8 mouse cellular contexts compared by ENCODE assay signal in the genomic region with DNA sequence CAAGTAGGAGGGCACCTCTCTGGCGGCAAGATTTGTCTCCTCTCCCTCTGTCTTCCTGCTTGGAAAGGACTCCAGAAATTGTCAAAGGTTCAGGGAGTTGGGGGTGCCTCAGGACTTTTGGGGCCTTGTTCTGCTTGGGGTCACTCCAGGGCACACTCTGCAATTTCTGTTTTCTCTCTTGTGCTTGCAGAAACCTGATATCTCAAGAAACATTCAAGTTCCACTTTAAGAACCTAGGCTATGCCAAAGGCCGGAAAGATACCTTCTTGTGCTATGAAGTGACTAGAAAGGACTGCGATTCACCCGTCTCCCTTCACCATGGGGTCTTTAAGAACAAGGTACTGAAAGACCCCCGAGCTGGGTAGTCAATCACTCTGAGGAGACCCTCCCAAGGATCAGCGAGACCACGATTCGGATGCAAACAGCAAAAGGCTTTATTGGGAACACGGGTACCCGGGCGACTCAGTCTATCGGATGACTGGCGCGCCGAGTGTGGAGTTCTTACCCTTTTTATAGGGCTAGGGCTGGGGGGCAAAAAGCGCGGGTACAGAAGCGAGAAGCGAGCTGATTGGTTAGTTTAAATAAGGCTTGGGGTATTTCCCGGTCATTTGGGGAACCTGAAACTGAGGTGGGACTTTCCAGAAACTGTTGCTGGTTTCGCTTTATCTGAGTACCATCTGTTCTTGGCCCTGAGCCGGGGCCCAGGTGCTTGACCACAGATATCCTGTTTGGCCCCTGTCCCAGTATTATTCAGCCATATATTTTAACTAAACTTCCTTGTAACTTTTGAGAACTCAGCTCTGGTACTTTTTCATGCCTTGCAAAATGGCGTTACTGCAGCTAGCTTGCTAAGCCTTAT. TPM values are rescaled to one million over a fixed set of nuclear protein-coding genes. Genes with fewer than 3 reads are reported as not detected.
DNase-seq lines count a peak whose midpoint lies in the region; ATAC-seq and TF ChIP-seq lines count a peak whose summit lies in the region.
"Not testable (repeated sequence)": the region's sequence is repeated elsewhere in the genome, so short reads cannot be mapped to it uniquely, and the experiment has no call there.

No protein-coding gene starts in this region.

- ATAC-seq in intestine, embryonic 16.5 days; limb, embryonic 15.5 days (ENCODE audit: insufficient number of reproducible peaks, low FRiP score, low TSS enrichment, low read depth); stomach, embryonic 16.5 days (ENCODE audit: insufficient read depth, low FRiP score): not testable (repeated sequence)
- ATAC-seq in megakaryocyte progenitor cell, adult 5-6 weeks (replicated peaks; ENCODE audit: poor library complexity) = 0 out of 2 replicates have a peak, but pooled peaks have one; percentile 3

- H3K9me3 ChIP-seq in intestine, embryonic 16.5 days (ENCODE audit: control insufficient read depth, low read length); limb, embryonic 15.5 days; stomach, embryonic 16.5 days (replicated peaks; ENCODE audit: control insufficient read depth, low read length): not testable (repeated sequence)

- not testable (repeated sequence) for H3K79me2 ChIP-seq in heart, adult 2 months (replicated peaks; ENCODE audit: control insufficient read depth, insufficient read depth, low read length)

- H3K4me1 ChIP-seq in bone marrow macrophage, adult 2 months (ENCODE audit: control insufficient read depth, insufficient read depth, low read length) = peaks cover 34% of the 10 kb centered on the region
- H3K4me1 ChIP-seq in heart, adult 2 months (ENCODE audit: control insufficient read depth, insufficient read depth, low read length) = peaks cover 15% of the 10 kb centered on the region
- peaks cover 15% of the 10 kb centered on the region for H3K4me1 ChIP-seq in intestine, embryonic 16.5 days (ENCODE audit: control insufficient read depth, insufficient read depth, low read length)
- H3K4me1 ChIP-seq in limb, embryonic 15.5 days = peaks cover 22% of the 10 kb centered on the region
- not testable (repeated sequence) for H3K4me1 ChIP-seq in stomach, embryonic 16.5 days (ENCODE audit: control insufficient read depth, insufficient read depth, low read length)

- not testable (repeated sequence) for TF ChIP-seq CTCF in bone marrow macrophage, adult 2 months (IDR thresholded peaks at IDR 0.05; ENCODE audit: low read depth, low read length); heart, adult 2 months (IDR thresholded peaks at IDR 0.05)

- H3K27ac ChIP-seq in bone marrow macrophage, adult 2 months (ENCODE audit: insufficient read depth, low read depth, low read length) = peak overlapping the region; percentile 78
- H3K27ac ChIP-seq in heart, adult 2 months = peak overlapping the region; percentile 58
- peak overlapping the region; percentile 41 for H3K27ac ChIP-seq in intestine, embryonic 16.5 days (ENCODE audit: low read length)
- peak overlapping the region; percentile 27; the same call in 1 of the 2 replicates for H3K27ac ChIP-seq in limb, embryonic 15.5 days
- peak overlapping the region; percentile 12 for H3K27ac ChIP-seq in stomach, embryonic 16.5 days (ENCODE audit: low read length)

- TF ChIP-seq POLR2A in bone marrow macrophage, adult 2 months (IDR thresholded peaks at IDR 0.05; ENCODE audit: borderline replicate concordance, low read depth, low read length); heart, adult 2 months (IDR thresholded peaks at IDR 0.05; ENCODE audit: insufficient read depth, low read depth, low read length): not testable (repeated sequence)

- intact Hi-C loops in heart, adult 2 months (cut with DNase I) = not testable (repeated sequence)

- WGBS in heart, adult 2 months = 66% methylated on average over 11 of the region's 23 CpGs
- 77% methylated on average over 10 of the region's 23 CpGs for WGBS in intestine, embryonic 16.5 days
- WGBS in limb, embryonic 15.5 days = 67% methylated on average over 11 of the region's 23 CpGs
- WGBS in stomach, embryonic 16.5 days = 80% methylated on average over 10 of the region's 23 CpGs

- H3K9ac ChIP-seq in heart, adult 2 months (ENCODE audit: low read depth, low read length) = peak overlapping the region; percentile 12; the same call in 1 of the 2 replicates
- not testable (repeated sequence) for H3K9ac ChIP-seq in intestine, embryonic 16.5 days (ENCODE audit: low read depth, low read length); limb, embryonic 15.5 days; stomach, embryonic 16.5 days (ENCODE audit: low read length)

- peak; percentile 73 for DNase-seq in CD4-positive helper T cell, adult 2 months (ENCODE audit: low read depth, low spot score)
- not testable (repeated sequence) for DNase-seq in heart, adult 2 months
- peak; percentile 48 to 54 for DNase-seq in lung, adult 18-20 months

- H3K4me2 ChIP-seq in intestine, embryonic 16.5 days (ENCODE audit: low read depth, low read length); limb, embryonic 15.5 days; stomach, embryonic 16.5 days (ENCODE audit: low read depth, low read length): not testable (repeated sequence)

- TF ChIP-seq EP300 in heart, adult 2 months (IDR thresholded peaks at IDR 0.05; ENCODE audit: insufficient read depth, low read depth, low read length) = not testable (repeated sequence)

- peak overlapping the region; percentile 35 for H3K4me3 ChIP-seq in bone marrow macrophage, adult 2 months (ENCODE audit: insufficient read depth, low read length)
- H3K4me3 ChIP-seq in heart, adult 2 months; intestine, embryonic 16.5 days (ENCODE audit: low read length); limb, embryonic 15.5 days; stomach, embryonic 16.5 days (replicated peaks; ENCODE audit: low read length): not testable (repeated sequence)

- not testable (repeated sequence) for H3K36me3 ChIP-seq in heart, adult 2 months (ENCODE audit: control insufficient read depth, insufficient read depth, low read length); intestine, embryonic 16.5 days (ENCODE audit: control insufficient read depth, insufficient read depth, low read length); limb, embryonic 15.5 days; stomach, embryonic 16.5 days (ENCODE audit: control insufficient read depth, insufficient read depth, low read length)

- not testable (repeated sequence) for H3K27me3 ChIP-seq in heart, adult 2 months (ENCODE audit: control insufficient read depth, insufficient read depth, low read length); intestine, embryonic 16.5 days (replicated peaks; ENCODE audit: control insufficient read depth, insufficient read depth, low read length); limb, embryonic 15.5 days; stomach, embryonic 16.5 days (ENCODE audit: control insufficient read depth, insufficient read depth, low read length)

RNA-seq across cellular contexts. Expression of a gene that starts 4.0 kb away (rescaled TPM):
- polyA plus RNA-seq in bone marrow macrophage, adult 2 months (2012; ENCODE audit: insufficient read depth, insufficient read length, missing spikeins) = 179 and 198 TPM in 2 replicates
- 1 to 10 TPM; 6.8 to 7.1 TPM for total RNA-seq in heart, adult 2 months (2021)
- 13.9 and 16.3 TPM in 2 replicates for polyA plus RNA-seq in heart, adult 2 months (2012; rRNA removed)
- polyA plus RNA-seq in intestine, embryonic 16.5 days (2015; fragmentation: Nextera tagmentation; extraction: Ambion mirVana) = 12.9 and 16.2 TPM in 2 replicates
- polyA plus RNA-seq in limb, embryonic 15.5 days (2015; fragmentation: Nextera tagmentation; extraction: Ambion mirVana) = 14.7 and 15.3 TPM in 2 replicates
- 167 and 177 TPM in 2 replicates for total RNA-seq in megakaryocyte progenitor cell, adult 5-6 weeks (2015)
- total RNA-seq in megakaryocyte progenitor cell, adult 5-6 weeks (2017) = 159 and 166 TPM in 2 replicates
- 31.5 and 31.9 TPM in 2 replicates for polyA plus RNA-seq in stomach, embryonic 16.5 days (2015; fragmentation: Nextera tagmentation; extraction: Ambion mirVana)

Comparison
In these comparisons a context has a peak if more than half of its experiments do, and no peak if none do; other contexts are left out.
1. H3K27ac ChIP-seq: peak in every context shown above with its lines; median percentile 78 in bone marrow macrophage, adult 2 months; 58 in heart, adult 2 months; 41 in intestine, embryonic 16.5 days; 27 in limb, embryonic 15.5 days; 12 in stomach, embryonic 16.5 days.